Mouse (Mus musculus): ENCODE data around the gene Insr. TPM values are rescaled to one million over a fixed set of nuclear protein-coding genes. Genes with fewer than 3 reads are reported as not detected.

The Insr gene
- polyA plus RNA-seq, 1 experiment from 2014 or later: 39.4 TPM

GRCm38 (mm10) chr8:3275189-3275588 is 4.2 kb downstream of the Insr start:
- no peaks in the 10 kb centered on the region for H3K27me3 ChIP-seq (ENCODE audit: insufficient read depth, low read length)
- DNase-seq: no peak
- peaks cover 4% of the 10 kb centered on the region; the same call in 1 of the 2 replicates for H3K4me1 ChIP-seq (ENCODE audit: insufficient read depth)
- no peak overlapping the region for H3K4me3 ChIP-seq (ENCODE audit: low read depth, low read length)
- H3K27ac ChIP-seq (ENCODE audit: low read depth): no peak overlapping the region
- H3K9ac ChIP-seq: no peak overlapping the region
- peaks cover 6% of the 10 kb centered on the region; the same call in 1 of the 2 replicates for H3K36me3 ChIP-seq (ENCODE audit: insufficient read depth)
- WGBS: 67% methylated on average over 5 of the region's 5 CpGs
- no peak overlapping the region for H3K4me2 ChIP-seq
- no peak for ATAC-seq (ENCODE audit: insufficient read depth)
- TF ChIP-seq CTCF (IDR thresholded peaks at IDR 0.05; ENCODE audit: low read depth): no peak
- no peaks in the 10 kb centered on the region for H3K9me3 ChIP-seq (ENCODE audit: low read depth, low read length)

GRCm38 (mm10) chr8:3273799-3274198 is 5.6 kb downstream of the Insr start:
- Histone ChIP-seq H3K27me3 (ENCODE audit: insufficient read depth, low read length) (no peaks in the 10 kb centered on the region), H3K9ac (no peak overlapping the region), H3K4me3 (ENCODE audit: low read depth, low read length) (no peak overlapping the region), H3K9me3 (ENCODE audit: low read depth, low read length) (no peaks in the 10 kb centered on the region), H3K36me3 (ENCODE audit: insufficient read depth) (peaks cover 11% of the 10 kb centered on the region; the same call in 1 of the 2 replicates), H3K27ac (ENCODE audit: low read depth) (no peak overlapping the region), H3K4me1 (ENCODE audit: insufficient read depth) (no peaks in the 10 kb centered on the region), H3K4me2 (no peak overlapping the region)
- DNase-seq (no peak), ATAC-seq (ENCODE audit: insufficient read depth) (no peak)
- TF ChIP-seq CTCF (IDR thresholded peaks at IDR 0.05; ENCODE audit: low read depth): no peak
- 87% methylated on average over 3 of the region's 3 CpGs for WGBS

GRCm38 (mm10) chr8:3267449-3267761 is 12.0 kb downstream of the Insr start:
- WGBS: 79% methylated on average over 3 of the region's 3 CpGs

GRCm38 (mm10) chr8:3266686-3267448 is 12.6 kb downstream of the Insr start:
- no peak overlapping the region for H3K4me2 ChIP-seq
- no peak for DNase-seq
- H3K9ac ChIP-seq: no peak overlapping the region
- no peak for ATAC-seq (ENCODE audit: insufficient read depth)
- no peaks in the 10 kb centered on the region for H3K27me3 ChIP-seq (ENCODE audit: insufficient read depth, low read length)
- H3K27ac ChIP-seq (ENCODE audit: low read depth): no peak overlapping the region
- H3K9me3 ChIP-seq (ENCODE audit: low read depth, low read length): no peaks in the 10 kb centered on the region
- no peak for TF ChIP-seq CTCF (IDR thresholded peaks at IDR 0.05; ENCODE audit: low read depth)
- H3K4me1 ChIP-seq (ENCODE audit: insufficient read depth): no peaks in the 10 kb centered on the region
- H3K4me3 ChIP-seq (ENCODE audit: low read depth, low read length): no peak overlapping the region
- WGBS: 52% methylated on average over 6 of the region's 6 CpGs
- H3K36me3 ChIP-seq (ENCODE audit: insufficient read depth): peaks cover 7% of the 10 kb centered on the region; the same call in 1 of the 2 replicates

More at GRCm38 (mm10) chr8:3267449-3267761, 12.0 kb downstream of the Insr start:
- ATAC-seq (ENCODE audit: insufficient read depth) (no peak), DNase-seq (no peak)
- no peaks in the 10 kb centered on the region for H3K4me1 ChIP-seq (ENCODE audit: insufficient read depth)
- no peak overlapping the region for H3K4me3 ChIP-seq (ENCODE audit: low read depth, low read length)
- no peaks in the 10 kb centered on the region for H3K27me3 ChIP-seq (ENCODE audit: insufficient read depth, low read length)
- no peak overlapping the region for H3K4me2 ChIP-seq
- H3K9me3 ChIP-seq (ENCODE audit: low read depth, low read length): no peaks in the 10 kb centered on the region
- H3K36me3 ChIP-seq (ENCODE audit: insufficient read depth): peaks cover 7% of the 10 kb centered on the region; the same call in 1 of the 2 replicates
- no peak overlapping the region for H3K27ac ChIP-seq (ENCODE audit: low read depth)
- no peak overlapping the region for H3K9ac ChIP-seq
- no peak for TF ChIP-seq CTCF (IDR thresholded peaks at IDR 0.05; ENCODE audit: low read depth)

- Histone ChIP-seq H3K27ac (ENCODE audit: low read depth) (no peak overlapping the region), H3K9ac (no peak overlapping the region), H3K4me2 (no peak overlapping the region), H3K4me3 (ENCODE audit: low read depth, low read length) (no peak overlapping the region), H3K4me1 (ENCODE audit: insufficient read depth) (no peaks in the 10 kb centered on the region), H3K27me3 (ENCODE audit: insufficient read depth, low read length) (no peaks in the 10 kb centered on the region), H3K36me3 (ENCODE audit: insufficient read depth) (peaks cover 7% of the 10 kb centered on the region; the same call in 1 of the 2 replicates), H3K9me3 (ENCODE audit: low read depth, low read length) (no peaks in the 10 kb centered on the region)
- no peak for TF ChIP-seq CTCF (IDR thresholded peaks at IDR 0.05; ENCODE audit: low read depth)
- ATAC-seq (ENCODE audit: insufficient read depth) (no peak), DNase-seq (no peak)
- WGBS: 48% methylated on average over 3 of the region's 3 CpGs
Observed at GRCm38 (mm10) chr8:3265182-3265581, 14.2 kb downstream of the Insr start.

- ATAC-seq (ENCODE audit: insufficient read depth) (no peak), DNase-seq (no peak)
- TF ChIP-seq CTCF (IDR thresholded peaks at IDR 0.05; ENCODE audit: low read depth): no peak
- Histone ChIP-seq H3K27ac (ENCODE audit: low read depth) (no peak overlapping the region), H3K27me3 (ENCODE audit: insufficient read depth, low read length) (no peaks in the 10 kb centered on the region), H3K36me3 (ENCODE audit: insufficient read depth) (peaks cover 14% of the 10 kb centered on the region), H3K4me2 (no peak overlapping the region), H3K4me1 (ENCODE audit: insufficient read depth) (no peaks in the 10 kb centered on the region), H3K9me3 (ENCODE audit: low read depth, low read length) (no peaks in the 10 kb centered on the region), H3K9ac (no peak overlapping the region), H3K4me3 (ENCODE audit: low read depth, low read length) (no peak overlapping the region)
- 86% methylated on average over 3 of the region's 3 CpGs for WGBS
Observed at GRCm38 (mm10) chr8:3262779-3263178, 16.6 kb downstream of the Insr start.

GRCm38 (mm10) chr8:3261101-3261500 is 18.3 kb downstream of the Insr start:
- Histone ChIP-seq H3K27ac (ENCODE audit: low read depth) (no peak overlapping the region), H3K9me3 (ENCODE audit: low read depth, low read length) (no peaks in the 10 kb centered on the region), H3K4me2 (no peak overlapping the region), H3K36me3 (ENCODE audit: insufficient read depth) (peaks cover 26% of the 10 kb centered on the region), H3K4me1 (ENCODE audit: insufficient read depth) (no peaks in the 10 kb centered on the region), H3K9ac (no peak overlapping the region), H3K27me3 (ENCODE audit: insufficient read depth, low read length) (no peaks in the 10 kb centered on the region), H3K4me3 (ENCODE audit: low read depth, low read length) (no peak overlapping the region)
- WGBS: 89% methylated on average over 5 of the region's 5 CpGs
- DNase-seq (no peak), ATAC-seq (ENCODE audit: insufficient read depth) (no peak)
- TF ChIP-seq CTCF (IDR thresholded peaks at IDR 0.05; ENCODE audit: low read depth): no peak

Data from lung, embryonic 14.5 days (tissue).